13 mouse cellular contexts compared by ENCODE assay signal in the genomic region with DNA sequence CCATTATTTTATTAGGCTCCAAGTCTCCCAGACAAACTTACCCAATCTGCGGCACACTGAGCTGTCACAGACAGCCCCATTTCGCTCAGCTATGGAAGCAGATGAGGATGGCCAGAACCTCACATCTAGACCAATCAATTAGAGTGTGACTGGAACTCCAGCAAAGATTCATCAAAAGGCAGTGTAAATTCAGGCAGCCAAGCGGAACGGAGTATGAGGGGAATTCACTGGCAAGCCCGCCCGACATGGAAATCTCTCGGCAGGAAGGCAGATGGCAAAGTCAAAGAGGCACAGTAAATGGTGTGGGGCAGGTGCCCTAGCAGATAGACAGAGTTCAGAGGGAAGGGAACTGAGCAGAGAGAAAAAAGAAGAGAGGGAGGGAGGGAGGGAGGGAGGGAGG. TPM values are rescaled to one million over a fixed set of nuclear protein-coding genes. Genes with fewer than 3 reads are reported as not detected.
A peak's percentile ranks its signal among the peaks of the same experiment; 100 is the strongest.
DNase-seq lines count a peak whose midpoint lies in the region; ATAC-seq and TF ChIP-seq lines count a peak whose summit lies in the region.
"Had no signal": no experiment of that assay in that cellular context is flagged by ENCODE, and none has a peak within 500 bp of the region (broad histone marks: within the 10 kb centered on the region; RNA-seq: fewer than 3 reads in every experiment).

No protein-coding gene starts in this region.

- H3K27me3 ChIP-seq in forebrain, embryonic 12.5 days = peaks cover 13% of the 10 kb centered on the region; the same call in 1 of the 2 replicates
- H3K27me3 ChIP-seq in kidney, embryonic 14.5 days (ENCODE audit: control insufficient read depth, insufficient read depth, low read length) = peaks cover 4% of the 10 kb centered on the region; the same call in 1 of the 2 replicates
- no peaks in the 10 kb centered on the region for H3K27me3 ChIP-seq in neural tube, embryonic 11.5 days (ENCODE audit: control insufficient read depth, insufficient read depth, low read length)
- H3K27me3 ChIP-seq in intestine, embryonic 16.5 days (replicated peaks; ENCODE audit: control insufficient read depth, insufficient read depth, low read length) = no peaks in the 10 kb centered on the region
- H3K27me3 ChIP-seq in thymus, adult 2 months (ENCODE audit: control insufficient read depth, insufficient read depth, low read length) = no peaks in the 10 kb centered on the region
- H3K27me3 ChIP-seq: stomach, embryonic 15.5 days had no signal

- peak; percentile 80 for ATAC-seq in forebrain, embryonic 12.5 days (ENCODE audit: low FRiP score)
- ATAC-seq in kidney, embryonic 14.5 days (ENCODE audit: low FRiP score, low TSS enrichment) = peak; percentile 40; the same call in 1 of the 2 replicates
- ATAC-seq in neural tube, embryonic 11.5 days (ENCODE audit: insufficient read depth, low FRiP score, low TSS enrichment) = peak; percentile 83
- ATAC-seq in granulocyte monocyte progenitor cell, adult 5-6 weeks (replicated peaks; ENCODE audit: poor library complexity, severe bottlenecking) = no peak
- ATAC-seq in intestine, embryonic 16.5 days = no peak

- no peak overlapping the region for H3K27ac ChIP-seq in forebrain, embryonic 12.5 days
- no peak overlapping the region for H3K27ac ChIP-seq in kidney, embryonic 14.5 days (ENCODE audit: low read depth, low read length)
- H3K27ac ChIP-seq in neural tube, embryonic 11.5 days (ENCODE audit: low read depth, low read length) = no peak overlapping the region
- no peak overlapping the region for H3K27ac ChIP-seq in intestine, embryonic 16.5 days (ENCODE audit: low read length)
- no peak overlapping the region for H3K27ac ChIP-seq in thymus, adult 2 months (ENCODE audit: control insufficient read depth, insufficient read depth, low read length)
- H3K27ac ChIP-seq: liver, embryonic 13.5 days; stomach, embryonic 15.5 days had no signal

- no peak overlapping the region for H3K9ac ChIP-seq in forebrain, embryonic 12.5 days
- no peak overlapping the region for H3K9ac ChIP-seq in kidney, embryonic 14.5 days (ENCODE audit: low read depth, low read length)
- no peak overlapping the region for H3K9ac ChIP-seq in neural tube, embryonic 11.5 days (ENCODE audit: low read length)
- H3K9ac ChIP-seq in intestine, embryonic 16.5 days (ENCODE audit: low read depth, low read length) = no peak overlapping the region
- H3K9ac ChIP-seq: liver, embryonic 13.5 days; stomach, embryonic 15.5 days had no signal

- TF ChIP-seq POLR2A in thymus, adult 2 months (IDR thresholded peaks at IDR 0.05; ENCODE audit: control insufficient read depth, extremely low read depth, insufficient read depth, low read length, poor library complexity) = no peak

- no peak overlapping the region for H3K4me3 ChIP-seq in forebrain, embryonic 12.5 days (replicated peaks)
- H3K4me3 ChIP-seq in kidney, embryonic 14.5 days (ENCODE audit: low read length) = no peak overlapping the region
- H3K4me3 ChIP-seq in neural tube, embryonic 11.5 days (ENCODE audit: low read depth, low read length) = no peak overlapping the region
- H3K4me3 ChIP-seq in intestine, embryonic 16.5 days (ENCODE audit: low read length) = no peak overlapping the region
- no peak overlapping the region for H3K4me3 ChIP-seq in thymus, adult 2 months (ENCODE audit: control insufficient read depth, insufficient read depth, low read length)
- H3K4me3 ChIP-seq: liver, embryonic 13.5 days; stomach, embryonic 15.5 days had no signal

- no peaks in the 10 kb centered on the region for H3K9me3 ChIP-seq in forebrain, embryonic 12.5 days
- no peaks in the 10 kb centered on the region for H3K9me3 ChIP-seq in kidney, embryonic 14.5 days (ENCODE audit: control insufficient read depth, low read length)
- no peaks in the 10 kb centered on the region for H3K9me3 ChIP-seq in neural tube, embryonic 11.5 days (ENCODE audit: control insufficient read depth, low read length)
- H3K9me3 ChIP-seq in intestine, embryonic 16.5 days (ENCODE audit: control insufficient read depth, low read length) = no peaks in the 10 kb centered on the region
- H3K9me3 ChIP-seq: liver, embryonic 13.5 days; stomach, embryonic 15.5 days had no signal

- no peak for TF ChIP-seq CTCF in thymus, adult 2 months (IDR thresholded peaks at IDR 0.05; ENCODE audit: borderline replicate concordance, control insufficient read depth, extremely low read depth, insufficient read depth, low read length, poor library complexity)

- H3K4me2 ChIP-seq in forebrain, embryonic 12.5 days = peak overlapping the region; percentile 24; the same call in 1 of the 2 replicates
- H3K4me2 ChIP-seq in kidney, embryonic 14.5 days (replicated peaks; ENCODE audit: low read depth, low read length) = 0 out of 2 replicates have a peak overlapping the region, but pooled peaks have one; percentile 5
- no peak overlapping the region for H3K4me2 ChIP-seq in neural tube, embryonic 11.5 days (ENCODE audit: low read depth)
- H3K4me2 ChIP-seq in intestine, embryonic 16.5 days (ENCODE audit: low read depth, low read length) = no peak overlapping the region
- H3K4me2 ChIP-seq: liver, embryonic 13.5 days; stomach, embryonic 15.5 days had no signal

- DNase-seq in gastrocnemius, postnatal 14 days = peak; percentile 12
- DNase-seq in gastrocnemius, postnatal 25 days = no peak
- peak; percentile 53 for DNase-seq in neural tube, embryonic 11.5 days (ENCODE audit: low spot score)
- DNase-seq in thymus, adult 2 months = no peak
- DNase-seq: B cell, adult 2 months; cerebellum, adult 11-12 months; liver, embryonic 13.5 days had no signal

- 14% methylated on average over 7 of the region's 7 CpGs for WGBS in forebrain, embryonic 12.5 days
- 36% methylated on average over 7 of the region's 7 CpGs for WGBS in kidney, embryonic 14.5 days
- WGBS in neural tube, embryonic 11.5 days = 17% methylated on average over 7 of the region's 7 CpGs
- WGBS in intestine, embryonic 16.5 days = 46% methylated on average over 7 of the region's 7 CpGs
- WGBS in thymus, adult 2 months = 69% methylated on average over 7 of the region's 7 CpGs

- peaks cover 10% of the 10 kb centered on the region for H3K4me1 ChIP-seq in forebrain, embryonic 12.5 days
- H3K4me1 ChIP-seq in kidney, embryonic 14.5 days (ENCODE audit: control insufficient read depth, insufficient read depth, low read length) = 0 out of 2 replicates have a peak, but pooled peaks cover 2% of the 10 kb centered on the region
- peaks cover 5% of the 10 kb centered on the region; the same call in 1 of the 2 replicates for H3K4me1 ChIP-seq in neural tube, embryonic 11.5 days (ENCODE audit: control insufficient read depth, insufficient read depth, low read length)
- H3K4me1 ChIP-seq in intestine, embryonic 16.5 days (ENCODE audit: control insufficient read depth, insufficient read depth, low read length) = peaks cover 7% of the 10 kb centered on the region; the same call in 1 of the 2 replicates
- H3K4me1 ChIP-seq in thymus, adult 2 months (replicated peaks; ENCODE audit: control insufficient read depth, insufficient read depth, low read length) = no peaks in the 10 kb centered on the region
- H3K4me1 ChIP-seq: liver, embryonic 13.5 days had no signal

- intact Hi-C loops in gastrocnemius, postnatal 14 days (cut with DNase I; ENCODE audit: low total_unique reads) = no loop called here

- H3K36me3 ChIP-seq in forebrain, embryonic 12.5 days (replicated peaks) = no peaks in the 10 kb centered on the region
- H3K36me3 ChIP-seq in kidney, embryonic 14.5 days (ENCODE audit: control insufficient read depth, insufficient read depth, low read length) = no peaks in the 10 kb centered on the region
- H3K36me3 ChIP-seq in neural tube, embryonic 11.5 days (ENCODE audit: control insufficient read depth, insufficient read depth, low read length) = no peaks in the 10 kb centered on the region
- H3K36me3 ChIP-seq in intestine, embryonic 16.5 days (ENCODE audit: control insufficient read depth, insufficient read depth, low read length) = no peaks in the 10 kb centered on the region
- no peaks in the 10 kb centered on the region for H3K36me3 ChIP-seq in thymus, adult 2 months (ENCODE audit: control insufficient read depth, insufficient read depth, low read length)
- H3K36me3 ChIP-seq: liver, embryonic 13.5 days; stomach, embryonic 15.5 days had no signal

RNA-seq across cellular contexts. Expression of gene Tspan12, which starts 5.5 kb away (rescaled TPM):
- 10 to 100 TPM; 21.2 to 25.8 TPM for total RNA-seq in gastrocnemius, postnatal 14 days (2021)
- total RNA-seq in gastrocnemius, postnatal 25 days (2021) = 10 to 100 TPM; 13.9 to 37.2 TPM
- 54.9 and 57.5 TPM in 2 replicates for polyA plus RNA-seq in forebrain, embryonic 12.5 days (2016; fragmentation: Nextera tagmentation; extraction: Ambion mirVana)
- polyA plus RNA-seq in kidney, embryonic 14.5 days (2014; fragmentation: Nextera tagmentation; extraction: Ambion mirVana) = 52.2 and 61.8 TPM in 2 replicates
- polyA plus RNA-seq in neural tube, embryonic 11.5 days (2014; fragmentation: Nextera tagmentation; extraction: Ambion mirVana) = 70.5 and 71.5 TPM in 2 replicates
- not detected in 2 replicates for total RNA-seq in granulocyte monocyte progenitor cell, adult 5-6 weeks (2014; fragmentation: Nextera tagmentation)
- total RNA-seq in granulocyte monocyte progenitor cell, adult 5-6 weeks (2017) = not detected in 2 replicates
- polyA plus RNA-seq in intestine, embryonic 16.5 days (2015; fragmentation: Nextera tagmentation; extraction: Ambion mirVana) = 63.8 TPM in 2 replicates
- 2.0 and 3.0 TPM in 2 replicates for polyA plus RNA-seq in thymus, adult 2 months (2012; rRNA removed)
- total RNA-seq: neutrophil, adult 5-6 weeks had no signal

Comparison
In these comparisons a context has a peak if more than half of its experiments do, and no peak if none do; other contexts are left out.
1. DNase-seq: peak in gastrocnemius, postnatal 14 days (single experiment) and neural tube, embryonic 11.5 days (single experiment); none in gastrocnemius, postnatal 25 days (single experiment) and thymus, adult 2 months (single experiment).
2. ATAC-seq: peak in forebrain, embryonic 12.5 days (single experiment), kidney, embryonic 14.5 days (single experiment) and neural tube, embryonic 11.5 days (single experiment); none in granulocyte monocyte progenitor cell, adult 5-6 weeks (single experiment) and intestine, embryonic 16.5 days (single experiment).
3. H3K4me2 ChIP-seq: peak in forebrain, embryonic 12.5 days (single experiment) and kidney, embryonic 14.5 days (single experiment); none in neural tube, embryonic 11.5 days (single experiment) and intestine, embryonic 16.5 days (single experiment).
4. RNA of gene Tspan12, which starts 5.5 kb away (polyA plus RNA-seq): 70.5 to 71.5 TPM in neural tube, embryonic 11.5 days, 63.8 TPM in intestine, embryonic 16.5 days, 52.2 to 61.8 TPM in kidney, embryonic 14.5 days and 54.9 to 57.5 TPM in forebrain, embryonic 12.5 days; 2.0 to 3.0 TPM in thymus, adult 2 months; every median in the first group is over 10 times any median in the second.